Mouse (Mus musculus): ENCODE data around the gene A230050P20Rik. TPM values are rescaled to one million over a fixed set of nuclear protein-coding genes. Genes with fewer than 3 reads are reported as not detected.

Gene A230050P20Rik
- total RNA-seq, 2 experiments from 2014 or later: 2.1 to 2.3 TPM

DNA sequence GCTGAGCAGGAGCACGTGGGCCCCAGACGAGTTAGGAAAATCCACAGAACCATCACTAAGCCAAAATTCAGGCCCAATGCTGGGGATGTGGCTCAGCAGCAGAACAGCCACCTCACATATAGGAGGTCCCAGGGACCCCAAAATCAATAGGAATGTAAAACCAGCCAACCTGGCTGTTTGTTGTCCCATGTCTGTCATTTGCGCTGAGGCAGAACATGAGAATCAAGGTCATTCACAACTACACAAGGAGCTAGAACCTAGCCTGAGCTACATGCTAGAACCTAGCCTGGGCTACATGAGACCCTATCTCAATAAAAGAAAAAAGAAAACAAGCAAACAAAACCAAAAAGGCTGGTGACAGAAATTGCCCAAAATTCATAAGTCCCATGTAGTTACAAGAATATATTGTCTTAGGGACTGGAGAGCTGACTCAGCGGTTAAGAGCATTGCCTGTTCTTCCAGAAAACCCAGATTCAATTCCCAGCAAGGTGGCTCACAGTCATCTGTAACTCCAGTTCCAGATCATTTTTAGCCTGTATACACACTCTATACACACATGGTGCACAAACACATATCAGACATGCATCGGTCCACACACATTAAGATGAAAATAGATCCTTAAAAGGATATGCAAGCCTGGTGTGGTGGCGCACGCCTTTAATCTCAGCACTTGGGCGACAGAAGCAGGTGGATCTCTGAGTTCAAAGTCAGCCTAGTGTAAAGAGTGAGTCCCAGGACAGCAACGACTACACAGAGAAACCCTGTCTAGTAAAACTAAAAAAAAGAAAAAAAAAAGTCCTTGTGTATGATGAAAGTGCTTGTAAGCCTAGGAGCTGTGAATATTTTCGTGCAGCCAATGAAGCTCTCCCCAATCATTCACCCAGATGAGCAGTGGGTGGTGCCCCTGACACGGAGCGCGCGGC is 8.9 kb downstream of the A230050P20Rik start:
- Histone ChIP-seq H3K4me3 (peak overlapping the region; percentile 81), H3K27ac (peak overlapping the region; percentile 98)
- intact Hi-C loops (cut with DNase I): no loop called here
- no peak for TF ChIP-seq CTCF (IDR thresholded peaks at IDR 0.05)
- DNase-seq: no peak

DNA sequence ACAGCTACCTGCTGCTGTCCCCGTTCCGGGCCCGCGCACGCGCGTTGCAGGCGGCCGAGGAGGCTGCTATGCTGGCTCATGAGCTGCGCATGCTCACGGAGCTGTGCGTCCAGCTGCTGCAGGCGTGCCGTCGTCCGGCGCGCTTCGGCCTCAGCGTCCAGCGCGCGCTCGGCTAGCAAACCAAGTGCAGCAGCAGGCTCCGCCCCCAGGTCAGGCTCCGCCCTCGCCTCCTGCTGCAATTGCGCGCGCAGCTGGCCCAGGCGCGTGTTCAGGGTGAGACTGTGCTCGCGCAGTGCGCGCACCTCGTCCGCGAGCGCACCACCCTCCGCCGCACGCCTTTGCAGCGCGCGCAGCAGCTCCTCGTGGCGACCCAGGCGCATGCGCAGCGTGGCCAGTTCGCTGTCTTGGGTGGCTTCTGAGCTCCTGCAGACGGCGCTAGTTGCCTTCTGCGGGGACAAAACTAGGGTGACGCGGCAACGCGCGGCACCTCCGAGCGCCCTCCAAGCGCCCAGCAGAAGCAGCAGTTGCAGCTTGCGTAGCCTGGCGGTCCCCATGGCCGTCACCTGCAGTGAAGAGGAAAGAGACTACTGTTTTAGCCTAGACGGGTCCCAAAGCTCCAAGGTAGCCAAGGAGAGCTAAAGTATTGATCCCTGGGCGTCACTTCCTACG is 9.7 kb downstream of the A230050P20Rik start:
- TF ChIP-seq CTCF (IDR thresholded peaks at IDR 0.05): peak; percentile 82
- H3K4me3 ChIP-seq: peak overlapping the region; percentile 81
- intact Hi-C loops (cut with DNase I): no loop called here

DNA sequence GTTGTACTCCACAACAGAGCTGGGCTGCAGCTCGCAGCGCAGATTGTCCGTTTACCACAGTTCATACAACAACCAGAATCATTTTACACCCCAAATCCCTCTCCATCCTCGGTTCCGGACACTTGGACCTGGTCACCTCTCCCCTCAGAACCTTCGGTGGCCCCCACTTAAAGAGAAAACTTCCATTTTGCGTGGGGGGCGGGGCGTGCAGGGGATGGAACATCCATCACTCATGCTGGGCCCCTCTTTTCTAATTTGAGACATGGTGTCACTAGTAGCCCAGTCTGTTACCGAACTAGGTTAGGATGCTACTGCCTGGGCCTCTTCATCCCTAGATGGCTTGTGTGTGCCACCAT is 10.2 kb downstream of the A230050P20Rik start:
- TF ChIP-seq CTCF (IDR thresholded peaks at IDR 0.05): no peak
- peak; percentile 54 for DNase-seq
- H3K4me3 ChIP-seq: peak overlapping the region; percentile 81
- intact Hi-C loops (cut with DNase I): no loop called here
- peak overlapping the region; percentile 98 for H3K27ac ChIP-seq

More for the DNA sequence above, 9.7 kb downstream of the A230050P20Rik start:
- DNase-seq: peak; percentile 100
- H3K27ac ChIP-seq: peak overlapping the region; percentile 98

DNA sequence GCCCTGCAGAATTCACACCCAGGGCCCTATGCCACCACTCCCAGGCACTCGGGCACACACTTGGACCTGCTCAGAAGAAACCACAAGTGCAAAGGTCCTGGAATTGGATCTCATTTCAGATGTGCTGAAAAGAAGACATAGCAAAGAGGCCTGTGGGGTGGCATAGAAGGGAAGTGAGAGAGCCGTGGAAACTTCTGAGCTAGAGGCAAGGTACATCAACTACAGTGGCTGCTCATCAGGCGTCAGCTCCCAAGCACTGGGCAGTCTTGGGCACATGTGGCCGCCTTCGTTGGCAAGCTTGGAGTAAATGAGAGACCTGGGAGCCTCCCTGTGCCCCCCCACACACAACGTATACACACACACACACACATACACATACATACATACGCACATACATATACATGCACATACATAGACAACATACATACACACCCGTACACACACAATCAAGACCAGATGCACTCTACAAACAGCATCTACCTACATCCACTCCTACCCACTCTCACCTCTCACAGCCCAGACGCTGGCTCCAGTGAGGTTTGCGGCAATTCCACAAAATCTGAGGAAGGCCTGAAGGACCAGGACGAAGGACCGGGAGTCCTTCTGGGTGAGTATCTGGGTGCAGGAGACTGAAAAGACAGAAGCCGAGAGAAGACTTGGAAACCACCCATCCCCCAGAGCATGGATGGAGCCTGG is 10.8 kb downstream of the A230050P20Rik start, which contains the start of gene Angptl6:
TSS of gene Angptl6 (minus strand) at position 631 of the 696 bp plus-strand sequence.
- TF ChIP-seq CTCF (IDR thresholded peaks at IDR 0.05): no peak
- DNase-seq: no peak
- peak within 1 kb of the TSS; percentile 81 for H3K4me3 ChIP-seq
- peak within 1 kb of the TSS; percentile 98 for H3K27ac ChIP-seq
- intact Hi-C loops (cut with DNase I): no loop called here

DNA sequence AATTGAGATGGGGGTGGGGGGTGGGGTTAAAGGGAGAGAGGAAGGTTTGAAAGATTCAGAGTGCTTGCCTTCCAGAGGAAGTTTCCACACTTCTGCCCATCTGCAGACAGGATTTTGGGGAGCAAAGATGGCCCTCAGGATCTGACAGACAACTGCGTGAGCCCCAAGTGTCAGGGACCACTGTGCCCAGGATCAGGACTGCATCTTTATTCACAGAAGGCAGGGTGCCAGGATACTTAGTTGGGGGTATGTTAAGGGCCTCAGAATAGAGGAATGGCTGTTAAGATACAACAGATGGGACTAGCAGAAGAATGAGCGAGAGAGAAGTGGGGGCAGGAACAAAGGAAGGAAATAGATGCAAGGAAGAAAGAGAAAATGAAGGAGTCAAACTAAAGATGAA is 18.1 kb downstream of the A230050P20Rik start:
- intact Hi-C loops (cut with DNase I): loop anchor here (5.0 kb wide), 1 partner anchor 116 kb away; the partner anchor contains the start of gene Mrpl4
- DNase-seq: no peak
- Histone ChIP-seq H3K4me3 (no peak overlapping the region), H3K27ac (peak overlapping the region; percentile 99; the same call in 1 of the 2 replicates)
- no peak for TF ChIP-seq CTCF (IDR thresholded peaks at IDR 0.05)

DNA sequence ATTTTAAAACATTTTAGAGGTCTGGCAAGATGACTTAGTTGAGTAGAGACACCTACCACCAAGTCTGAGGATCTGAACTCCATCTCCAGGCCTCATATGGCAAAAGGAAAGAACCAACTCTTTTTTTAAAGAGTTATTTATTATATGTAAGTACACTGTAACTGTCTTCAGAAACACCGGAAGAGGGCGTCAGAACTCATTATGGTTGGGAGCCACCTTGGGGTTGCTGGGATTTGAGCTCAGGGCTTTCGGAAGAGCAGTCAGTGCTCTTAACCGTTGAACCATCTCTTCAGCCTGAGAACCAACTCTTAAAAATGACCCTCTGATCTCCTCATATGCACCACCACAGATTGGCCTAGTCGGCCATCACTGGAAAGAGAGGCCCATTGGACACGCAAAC is 18.7 kb downstream of the A230050P20Rik start:
- peak overlapping the region; percentile 99 for H3K27ac ChIP-seq
- DNase-seq: no peak
- intact Hi-C loops (cut with DNase I): loop anchor here (5.0 kb wide), 1 partner anchor 115 kb away; the partner anchor contains the start of gene Mrpl4
- peak overlapping the region; percentile 93 for H3K4me3 ChIP-seq
- no peak for TF ChIP-seq CTCF (IDR thresholded peaks at IDR 0.05)

DNA sequence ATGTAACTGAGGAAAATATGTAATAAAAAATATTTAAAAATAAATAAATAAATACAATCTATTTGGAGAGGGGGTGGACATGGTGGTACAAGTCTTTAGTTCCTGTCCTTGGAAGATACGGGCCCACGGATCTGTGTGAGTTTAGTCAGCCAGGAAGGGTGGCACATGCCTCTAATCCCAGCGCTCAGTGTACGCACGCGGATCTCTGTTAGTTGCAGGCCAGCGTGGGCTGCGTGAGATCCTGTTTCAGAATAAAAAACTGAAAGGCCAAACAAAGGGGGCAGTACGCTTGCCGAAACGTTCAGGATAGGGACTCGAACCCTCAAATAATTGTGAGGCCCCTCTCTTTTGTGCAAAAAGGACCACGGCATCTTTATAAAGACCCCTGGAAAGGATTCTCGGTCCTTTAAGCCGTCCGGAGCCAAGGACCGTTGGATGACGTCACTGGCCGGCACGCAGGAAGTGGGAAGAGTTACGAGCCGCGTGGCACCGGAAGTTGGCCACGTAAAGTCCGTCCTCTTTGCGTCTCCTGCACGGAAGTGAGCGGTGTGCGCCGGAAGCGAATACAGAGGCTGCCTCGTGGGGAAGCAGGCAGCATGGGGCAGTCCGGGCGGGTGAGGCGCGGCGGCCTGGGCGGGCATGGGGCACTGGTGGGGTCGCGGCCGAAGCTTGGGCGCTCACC is 19.4 kb downstream of the A230050P20Rik start, which contains the start of gene Ppan:
TSS of gene Ppan (plus strand) at position 472 of the 682 bp plus-strand sequence.
- Histone ChIP-seq H3K4me3 (peak within 1 kb of the TSS; percentile 93), H3K27ac (peak within 1 kb of the TSS; percentile 99)
- intact Hi-C loops (cut with DNase I): loop anchor here (5.0 kb wide), 1 partner anchor 114 kb away; the partner anchor contains the start of gene Mrpl4
- peak; percentile 8; the same call in 1 of the 2 replicates for TF ChIP-seq CTCF (IDR thresholded peaks at IDR 0.05)
- DNase-seq: peak; percentile 97

DNA sequence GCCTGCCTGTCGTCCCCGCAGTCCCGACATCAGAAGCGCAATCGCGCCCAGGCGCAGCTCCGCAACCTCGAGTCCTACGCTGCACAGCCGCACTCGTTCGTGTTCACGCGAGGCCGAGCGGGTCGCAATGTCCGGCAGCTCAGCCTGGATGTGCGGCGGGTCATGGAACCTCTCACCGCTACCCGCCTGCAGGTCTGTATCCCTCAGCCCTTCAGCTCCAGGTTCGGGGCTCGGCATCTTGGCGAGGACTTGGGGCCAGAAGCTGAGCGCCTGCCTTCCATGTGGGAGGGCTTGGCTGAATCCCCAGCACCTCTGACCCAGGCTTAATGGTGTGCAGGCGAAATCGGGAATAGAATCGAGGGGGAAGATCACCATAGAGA is 19.9 kb downstream of the A230050P20Rik start:
- intact Hi-C loops (cut with DNase I): loop anchor here (5.0 kb wide), 1 partner anchor 114 kb away; the partner anchor contains the start of gene Mrpl4
- TF ChIP-seq CTCF (IDR thresholded peaks at IDR 0.05): no peak
- Histone ChIP-seq H3K27ac (peak overlapping the region; percentile 99), H3K4me3 (peak overlapping the region; percentile 93)
- DNase-seq: no peak

DNA sequence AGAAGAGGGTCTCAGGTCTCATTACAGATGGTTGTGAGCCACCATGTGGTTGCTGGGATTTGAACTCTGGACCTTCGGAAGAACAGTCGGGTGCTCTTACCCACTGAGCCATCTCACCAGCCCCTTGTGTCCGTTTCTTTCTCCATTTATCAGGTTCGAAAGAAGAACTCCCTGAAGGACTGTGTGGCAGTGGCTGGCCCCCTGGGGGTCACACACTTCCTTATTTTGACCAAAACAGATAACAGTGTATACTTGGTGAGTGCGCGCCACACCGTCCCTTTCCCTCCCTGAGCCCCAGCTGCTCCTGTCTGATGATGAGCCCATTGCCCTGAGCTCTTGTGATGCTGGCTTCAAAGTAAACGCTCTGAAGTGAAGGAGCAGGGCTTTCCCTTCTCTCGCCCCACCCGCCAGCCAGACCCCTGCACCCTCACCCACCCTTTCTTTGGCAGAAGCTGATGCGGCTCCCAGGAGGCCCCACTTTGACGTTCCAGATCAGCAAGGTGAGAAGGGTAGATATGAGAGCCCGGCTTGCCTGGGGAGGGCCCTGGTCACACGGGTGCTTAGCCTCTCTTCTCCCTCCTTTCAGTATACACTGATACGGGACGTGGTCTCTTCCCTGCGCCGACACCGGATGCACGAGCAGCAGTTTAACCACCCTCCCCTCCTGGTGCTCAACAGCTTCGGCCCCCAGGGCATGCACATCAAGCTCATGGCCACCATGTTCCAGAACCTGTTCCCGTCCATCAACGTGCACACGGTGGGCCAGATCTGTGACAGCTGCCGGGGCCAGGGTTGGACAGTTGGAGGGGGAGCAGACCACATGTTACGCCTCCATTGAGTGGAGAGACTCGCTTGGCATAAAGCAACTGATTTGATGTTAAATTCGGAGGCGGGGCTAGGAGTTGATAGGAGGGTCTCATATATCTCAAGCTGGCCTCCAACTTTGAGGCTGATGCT is 21.0 kb downstream of the A230050P20Rik start:
- no peak for TF ChIP-seq CTCF (IDR thresholded peaks at IDR 0.05)
- DNase-seq: no peak
- H3K27ac ChIP-seq: no peak overlapping the region
- intact Hi-C loops (cut with DNase I): loop anchor here (5.0 kb wide), 1 partner anchor 113 kb away; the partner anchor contains the start of gene Mrpl4
- peak overlapping the region; percentile 40 for H3K4me3 ChIP-seq

DNA sequence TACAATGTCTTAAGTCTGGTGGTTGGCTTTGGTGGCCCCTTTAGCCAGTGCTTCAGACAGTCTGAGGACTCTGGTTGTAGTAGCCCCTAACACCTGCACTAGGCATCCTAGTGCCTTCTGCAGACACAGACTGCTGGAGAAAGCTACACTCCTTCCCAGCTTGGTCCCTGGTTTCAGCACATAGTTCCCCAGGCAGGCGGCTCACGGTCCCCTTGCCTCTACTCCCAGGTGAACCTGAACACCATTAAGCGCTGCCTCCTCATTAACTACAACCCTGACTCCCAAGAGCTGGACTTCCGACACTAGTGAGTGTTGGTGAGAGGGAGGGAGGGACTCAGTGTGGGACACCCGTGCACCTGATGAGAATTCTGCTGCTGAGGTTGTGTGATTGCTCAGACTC is 22.0 kb downstream of the A230050P20Rik start:
- TF ChIP-seq CTCF (IDR thresholded peaks at IDR 0.05): no peak
- Histone ChIP-seq H3K4me3 (no peak overlapping the region), H3K27ac (no peak overlapping the region)
- intact Hi-C loops (cut with DNase I): no loop called here
- no peak for DNase-seq
